Mouse (Mus musculus): ENCODE data around the gene Slc23a2. TPM values are rescaled to one million over a fixed set of nuclear protein-coding genes. Genes with fewer than 3 reads are reported as not detected.

Slc23a2 gene
- polyA plus RNA-seq, 1 experiment from 2014 or later = 36.8 TPM

GRCm38 (mm10) chr2:132133436-132133835, 11.5 kb downstream of the Slc23a2 start:
- Histone ChIP-seq H3K36me3 (no peaks in the 10 kb centered on the region), H3K9me3 (replicated peaks) (no peaks in the 10 kb centered on the region), H3K4me3 (replicated peaks) (no peak overlapping the region), H3K9ac (replicated peaks) (no peak overlapping the region), H3K4me1 (peaks cover 30% of the 10 kb centered on the region), H3K4me2 (no peak overlapping the region), H3K27ac (replicated peaks) (no peak overlapping the region), H3K27me3 (replicated peaks) (no peaks in the 10 kb centered on the region)
- no peak for ATAC-seq (ENCODE audit: low FRiP score)
- 42% methylated on average over 2 of the region's 2 CpGs for WGBS

DNA sequence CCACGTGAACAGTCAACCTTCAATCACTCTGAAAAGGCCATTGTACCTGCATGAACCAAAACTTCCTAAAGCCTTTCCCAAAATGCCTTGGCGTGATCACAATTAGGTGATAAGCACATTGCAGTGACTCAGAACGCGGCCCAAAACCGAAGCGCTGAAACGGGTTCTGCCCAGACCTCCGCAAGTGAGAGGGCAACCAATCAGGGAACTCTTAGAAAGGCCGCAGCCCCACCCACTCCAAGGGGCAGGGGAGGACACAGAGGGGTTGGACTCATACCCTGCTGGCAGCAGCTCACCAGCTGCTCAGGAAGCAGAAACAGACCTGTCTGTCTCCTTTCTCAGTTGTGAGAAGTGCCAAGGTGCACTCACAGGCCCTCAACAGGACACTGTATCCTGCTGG, 13.6 kb downstream of the Slc23a2 start:
- Histone ChIP-seq H3K9me3 (replicated peaks) (no peaks in the 10 kb centered on the region), H3K27me3 (replicated peaks) (no peaks in the 10 kb centered on the region), H3K4me1 (peaks cover 39% of the 10 kb centered on the region), H3K36me3 (no peaks in the 10 kb centered on the region), H3K27ac (replicated peaks) (no peak overlapping the region), H3K9ac (replicated peaks) (no peak overlapping the region), H3K4me3 (replicated peaks) (no peak overlapping the region), H3K4me2 (peak overlapping the region; percentile 22; the same call in 1 of the 2 replicates)
- ATAC-seq (ENCODE audit: low FRiP score) = no peak
- WGBS = 7% methylated on average over 9 of the region's 9 CpGs

DNA sequence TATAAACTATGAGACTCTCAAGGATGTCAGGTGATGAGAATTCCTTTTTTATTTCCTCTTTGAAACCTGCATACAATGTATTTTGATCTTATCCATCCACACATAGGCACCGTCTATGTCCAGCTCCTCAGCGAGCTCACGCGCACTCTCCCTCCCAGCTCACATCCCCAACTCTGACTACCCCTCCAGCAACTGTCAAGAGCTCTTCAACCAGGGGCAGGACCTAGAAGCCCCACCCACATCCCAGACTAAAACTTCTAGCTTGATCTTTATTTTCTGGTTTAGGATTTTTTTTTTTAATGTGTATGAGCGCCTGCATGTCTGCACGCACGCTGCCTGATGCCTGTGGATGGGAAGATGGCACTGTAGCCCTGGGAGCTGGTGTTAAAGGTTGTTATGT, 14.9 kb downstream of the Slc23a2 start:
- no peaks in the 10 kb centered on the region for H3K27me3 ChIP-seq (replicated peaks)
- H3K27ac ChIP-seq (replicated peaks) = no peak overlapping the region
- no peaks in the 10 kb centered on the region for H3K9me3 ChIP-seq (replicated peaks)
- 98% methylated on average over 7 of the region's 7 CpGs for WGBS
- peaks cover 37% of the 10 kb centered on the region for H3K4me1 ChIP-seq
- no peak overlapping the region for H3K4me3 ChIP-seq (replicated peaks)
- H3K36me3 ChIP-seq = no peaks in the 10 kb centered on the region
- no peak overlapping the region for H3K9ac ChIP-seq (replicated peaks)
- no peak overlapping the region for H3K4me2 ChIP-seq
- no peak for ATAC-seq (ENCODE audit: low FRiP score)

GRCm38 (mm10) chr2:132129247-132129646, 15.7 kb downstream of the Slc23a2 start:
- ATAC-seq (ENCODE audit: low FRiP score) = no peak
- Histone ChIP-seq H3K9me3 (replicated peaks) (no peaks in the 10 kb centered on the region), H3K27me3 (replicated peaks) (no peaks in the 10 kb centered on the region), H3K9ac (replicated peaks) (no peak overlapping the region), H3K36me3 (no peaks in the 10 kb centered on the region), H3K27ac (replicated peaks) (no peak overlapping the region), H3K4me1 (peaks cover 30% of the 10 kb centered on the region), H3K4me3 (replicated peaks) (no peak overlapping the region), H3K4me2 (no peak overlapping the region)
- 91% methylated on average over 7 of the region's 7 CpGs for WGBS

DNA sequence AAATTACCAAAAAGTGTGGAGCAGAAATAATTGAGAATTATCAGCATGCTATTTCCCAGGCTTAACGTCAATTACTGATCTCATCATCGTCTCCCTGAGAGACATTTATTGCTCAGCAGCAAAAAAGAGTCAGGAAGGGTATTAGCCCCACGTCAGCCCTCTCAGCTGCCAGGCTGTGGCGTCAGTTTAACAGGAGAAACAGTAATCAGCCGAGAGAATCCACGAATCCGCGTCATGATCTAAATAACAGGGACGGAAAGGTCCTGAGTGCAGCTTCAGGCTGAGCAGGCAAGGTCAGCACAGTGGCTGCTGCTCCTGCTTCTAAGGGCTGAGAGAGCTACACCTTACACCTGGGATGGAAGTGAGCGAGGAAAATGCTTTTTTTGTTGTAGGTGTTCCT, 17.0 kb downstream of the Slc23a2 start:
- H3K9ac ChIP-seq (replicated peaks) = no peak overlapping the region

GRCm38 (mm10) chr2:132126292-132126691, 18.6 kb downstream of the Slc23a2 start:
- Histone ChIP-seq H3K4me3 (replicated peaks) (no peak overlapping the region), H3K9ac (replicated peaks) (no peak overlapping the region), H3K4me1 (peaks cover 11% of the 10 kb centered on the region), H3K27ac (replicated peaks) (no peak overlapping the region), H3K36me3 (no peaks in the 10 kb centered on the region), H3K4me2 (no peak overlapping the region), H3K9me3 (replicated peaks) (no peaks in the 10 kb centered on the region), H3K27me3 (replicated peaks) (no peaks in the 10 kb centered on the region)
- WGBS = 89% methylated on average over 1 of the region's 1 CpGs
- no peak for ATAC-seq (ENCODE audit: low FRiP score)

More for the DNA sequence above, 17.0 kb downstream of the Slc23a2 start:
- Histone ChIP-seq H3K4me1 (peaks cover 18% of the 10 kb centered on the region), H3K4me2 (0 out of 2 replicates have a peak overlapping the region, but pooled peaks have one; percentile 15), H3K36me3 (no peaks in the 10 kb centered on the region), H3K27me3 (replicated peaks) (no peaks in the 10 kb centered on the region), H3K4me3 (replicated peaks) (no peak overlapping the region), H3K9me3 (replicated peaks) (no peaks in the 10 kb centered on the region), H3K27ac (replicated peaks) (no peak overlapping the region)
- WGBS = 30% methylated on average over 10 of the region's 10 CpGs
- 0 out of 2 replicates have a peak, but pooled peaks have one; percentile 6 for ATAC-seq (ENCODE audit: low FRiP score)

DNA sequence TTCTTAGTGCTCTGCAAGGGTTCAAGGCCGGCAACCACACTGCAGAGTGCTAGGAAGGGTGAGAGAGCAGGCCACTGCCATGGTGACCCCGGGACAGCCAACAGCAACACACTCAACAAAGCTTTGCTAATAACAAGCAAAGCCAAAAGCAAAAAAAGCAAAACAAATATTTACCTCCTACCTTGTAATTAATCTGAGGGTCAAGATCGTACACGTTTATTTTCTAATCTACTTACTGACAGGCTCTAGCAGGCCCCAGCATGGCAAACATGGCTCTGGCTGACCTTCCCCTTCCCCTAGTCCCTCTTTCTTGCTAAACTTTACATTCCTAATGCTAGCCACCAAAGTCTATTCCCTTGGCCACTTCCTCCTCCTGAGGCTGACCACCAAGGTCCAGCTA, 21.8 kb downstream of the Slc23a2 start:
- Histone ChIP-seq H3K4me2 (no peak overlapping the region), H3K9ac (replicated peaks) (no peak overlapping the region), H3K4me1 (peaks cover 6% of the 10 kb centered on the region), H3K27me3 (replicated peaks) (no peaks in the 10 kb centered on the region), H3K27ac (replicated peaks) (no peak overlapping the region), H3K4me3 (replicated peaks) (no peak overlapping the region), H3K36me3 (no peaks in the 10 kb centered on the region), H3K9me3 (replicated peaks) (no peaks in the 10 kb centered on the region)
- no peak for ATAC-seq (ENCODE audit: low FRiP score)
- WGBS = 83% methylated on average over 4 of the region's 4 CpGs

DNA sequence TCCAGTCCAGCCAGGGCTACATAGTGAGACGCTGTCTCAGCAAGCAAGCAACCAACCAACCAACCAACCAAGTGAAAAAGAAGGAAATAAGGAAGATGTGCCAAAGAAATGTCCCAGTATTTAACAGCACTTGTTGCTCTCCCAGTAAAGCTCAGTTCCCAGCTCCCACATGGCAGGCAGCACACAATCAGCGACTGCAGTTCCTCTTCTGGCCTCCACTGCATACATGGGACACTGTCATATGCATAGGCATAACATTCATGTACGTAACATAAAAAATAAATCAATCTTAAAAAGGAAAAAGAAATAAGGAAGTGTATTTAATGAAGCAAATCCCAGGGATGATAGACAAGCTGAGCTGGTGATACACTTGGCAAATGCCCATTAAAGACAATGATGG, 23.9 kb downstream of the Slc23a2 start:
- Histone ChIP-seq H3K9ac (replicated peaks) (no peak overlapping the region), H3K27ac (replicated peaks) (no peak overlapping the region), H3K4me2 (no peak overlapping the region), H3K36me3 (no peaks in the 10 kb centered on the region), H3K27me3 (replicated peaks) (no peaks in the 10 kb centered on the region), H3K4me1 (no peaks in the 10 kb centered on the region), H3K4me3 (replicated peaks) (no peak overlapping the region), H3K9me3 (replicated peaks) (no peaks in the 10 kb centered on the region)
- no peak for ATAC-seq (ENCODE audit: low FRiP score)
- WGBS = 92% methylated on average over 3 of the region's 3 CpGs

GRCm38 (mm10) chr2:132118646-132119045, 26.3 kb downstream of the Slc23a2 start:
- Histone ChIP-seq H3K9me3 (replicated peaks) (no peaks in the 10 kb centered on the region), H3K27ac (replicated peaks) (no peak overlapping the region), H3K9ac (replicated peaks) (no peak overlapping the region), H3K4me1 (peaks cover 14% of the 10 kb centered on the region), H3K4me2 (no peak overlapping the region), H3K36me3 (no peaks in the 10 kb centered on the region), H3K4me3 (replicated peaks) (no peak overlapping the region), H3K27me3 (replicated peaks) (no peaks in the 10 kb centered on the region)
- ATAC-seq (ENCODE audit: low FRiP score) = no peak
- 80% methylated on average over 1 of the region's 1 CpGs for WGBS

- H3K4me3 ChIP-seq (replicated peaks) = no peak overlapping the region
- WGBS = 89% methylated on average over 5 of the region's 5 CpGs
- H3K4me1 ChIP-seq = peaks cover 34% of the 10 kb centered on the region
- no peak overlapping the region for H3K9ac ChIP-seq (replicated peaks)
- no peak overlapping the region for H3K27ac ChIP-seq (replicated peaks)
- no peak for ATAC-seq (ENCODE audit: low FRiP score)
- no peaks in the 10 kb centered on the region for H3K9me3 ChIP-seq (replicated peaks)
- H3K27me3 ChIP-seq (replicated peaks) = no peaks in the 10 kb centered on the region
- no peaks in the 10 kb centered on the region for H3K36me3 ChIP-seq
- no peak overlapping the region for H3K4me2 ChIP-seq
These were observed 29.0 kb downstream of the Slc23a2 start for GRCm38 (mm10) chr2:132115936-132116335.

DNA sequence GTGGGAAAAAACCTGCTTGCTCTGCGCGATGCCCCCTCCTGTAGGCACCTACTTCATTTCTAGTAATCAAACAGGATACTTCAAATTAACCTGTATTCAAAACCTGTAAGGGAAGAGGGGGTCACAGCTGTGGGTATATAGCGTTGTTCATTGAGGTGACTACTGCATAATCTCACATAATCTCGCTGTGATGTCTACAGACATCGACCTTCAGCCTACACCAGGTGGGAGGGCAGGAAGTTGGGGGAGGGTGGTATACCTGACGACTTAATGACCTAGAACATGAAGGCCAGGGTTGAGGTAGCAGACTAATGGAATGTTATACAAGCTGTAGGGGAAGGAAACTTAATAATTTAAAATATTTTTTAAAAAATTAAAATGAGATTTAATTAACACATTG, 29.6 kb downstream of the Slc23a2 start:
- Histone ChIP-seq H3K9me3 (replicated peaks) (no peaks in the 10 kb centered on the region), H3K4me1 (peaks cover 35% of the 10 kb centered on the region), H3K27ac (replicated peaks) (no peak overlapping the region), H3K27me3 (replicated peaks) (no peaks in the 10 kb centered on the region), H3K4me2 (no peak overlapping the region), H3K4me3 (replicated peaks) (no peak overlapping the region), H3K9ac (replicated peaks) (no peak overlapping the region), H3K36me3 (no peaks in the 10 kb centered on the region)
- 72% methylated on average over 6 of the region's 6 CpGs for WGBS
- no peak for ATAC-seq (ENCODE audit: low FRiP score)

GRCm38 (mm10) chr2:132113962-132114759, 30.7 kb downstream of the Slc23a2 start:
- no peak overlapping the region for H3K4me2 ChIP-seq
- H3K4me1 ChIP-seq = peaks cover 35% of the 10 kb centered on the region
- no peaks in the 10 kb centered on the region for H3K9me3 ChIP-seq (replicated peaks)
- no peak overlapping the region; the same call in 1 of the 2 replicates for H3K9ac ChIP-seq (replicated peaks)
- no peak for ATAC-seq (ENCODE audit: low FRiP score)
- H3K27me3 ChIP-seq (replicated peaks) = no peaks in the 10 kb centered on the region
- WGBS = 56% methylated on average over 11 of the region's 11 CpGs
- no peaks in the 10 kb centered on the region for H3K36me3 ChIP-seq
- no peak overlapping the region for H3K4me3 ChIP-seq (replicated peaks)
- 0 out of 2 replicates have a peak overlapping the region, but pooled peaks have one; percentile 33 for H3K27ac ChIP-seq (replicated peaks)
